ENCODE assay signal across 11 mouse cellular contexts in the genomic region with DNA sequence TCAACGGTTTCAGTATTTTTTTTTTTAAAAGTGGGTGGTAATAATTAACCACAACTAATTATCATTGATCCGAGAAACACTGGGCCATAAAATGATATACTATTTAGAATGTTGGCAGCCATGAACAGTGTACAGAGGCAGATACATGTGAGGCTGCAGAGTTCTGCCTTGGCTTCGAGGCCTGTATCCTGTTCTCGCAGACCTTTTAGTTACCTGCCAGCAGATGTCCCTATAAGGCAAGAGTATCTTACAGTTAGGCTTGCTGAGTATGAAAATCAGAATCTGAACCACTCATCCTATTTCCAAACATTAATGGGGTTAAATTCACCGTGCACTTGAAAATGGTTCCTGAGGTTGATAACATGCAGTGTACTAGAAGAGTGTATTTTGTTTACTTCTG. TPM values are rescaled to one million over a fixed set of nuclear protein-coding genes. Genes with fewer than 3 reads are reported as not detected.
DNase-seq lines count a peak whose midpoint lies in the region; ATAC-seq lines count a peak whose summit lies in the region.
"Had no signal": no experiment of that assay in that cellular context is flagged by ENCODE, and none has a peak within 500 bp of the region (broad histone marks: within the 10 kb centered on the region; RNA-seq: fewer than 3 reads in every experiment).

No protein-coding gene starts in this region.

- H3K36me3 ChIP-seq in forebrain, embryonic 12.5 days (replicated peaks), result no peaks in the 10 kb centered on the region
- H3K36me3 ChIP-seq in forebrain, embryonic 11.5 days (ENCODE audit: control insufficient read depth, insufficient read depth, low read length), result no peaks in the 10 kb centered on the region
- H3K36me3 ChIP-seq in intestine, embryonic 16.5 days (ENCODE audit: control insufficient read depth, insufficient read depth, low read length), result no peaks in the 10 kb centered on the region
- H3K36me3 ChIP-seq: lung, embryonic 15.5 days had no signal

- H3K4me3 ChIP-seq in forebrain, embryonic 12.5 days (replicated peaks), result no peak overlapping the region
- H3K4me3 ChIP-seq in forebrain, embryonic 11.5 days (ENCODE audit: low read depth, low read length), result no peak overlapping the region
- no peak overlapping the region for H3K4me3 ChIP-seq in intestine, embryonic 16.5 days (ENCODE audit: low read length)
- H3K4me3 ChIP-seq: lung, embryonic 15.5 days had no signal

- no peaks in the 10 kb centered on the region for H3K27me3 ChIP-seq in forebrain, embryonic 12.5 days
- no peaks in the 10 kb centered on the region for H3K27me3 ChIP-seq in forebrain, embryonic 11.5 days (ENCODE audit: control insufficient read depth, insufficient read depth, low read length)
- no peaks in the 10 kb centered on the region for H3K27me3 ChIP-seq in intestine, embryonic 16.5 days (replicated peaks; ENCODE audit: control insufficient read depth, insufficient read depth, low read length)
- H3K27me3 ChIP-seq: lung, embryonic 15.5 days had no signal

- 79% methylated on average over 5 of the region's 5 CpGs for WGBS in forebrain, embryonic 12.5 days
- 78% methylated on average over 5 of the region's 5 CpGs for WGBS in forebrain, embryonic 11.5 days
- WGBS in intestine, embryonic 16.5 days, result 61% methylated on average over 5 of the region's 5 CpGs

- no peaks in the 10 kb centered on the region for H3K9me3 ChIP-seq in forebrain, embryonic 12.5 days
- no peaks in the 10 kb centered on the region for H3K9me3 ChIP-seq in forebrain, embryonic 11.5 days (ENCODE audit: control insufficient read depth, low read length)
- no peaks in the 10 kb centered on the region for H3K9me3 ChIP-seq in intestine, embryonic 16.5 days (ENCODE audit: control insufficient read depth, low read length)
- H3K9me3 ChIP-seq: lung, embryonic 15.5 days had no signal

- H3K9ac ChIP-seq in forebrain, embryonic 12.5 days, result no peak overlapping the region
- no peak overlapping the region for H3K9ac ChIP-seq in forebrain, embryonic 11.5 days (ENCODE audit: low read length)
- no peak overlapping the region for H3K9ac ChIP-seq in intestine, embryonic 16.5 days (ENCODE audit: low read depth, low read length)
- H3K9ac ChIP-seq: lung, embryonic 15.5 days had no signal

- H3K4me2 ChIP-seq in forebrain, embryonic 12.5 days, result no peak overlapping the region
- H3K4me2 ChIP-seq in forebrain, embryonic 11.5 days (ENCODE audit: low read depth, low read length, severe bottlenecking), result no peak overlapping the region
- no peak overlapping the region for H3K4me2 ChIP-seq in intestine, embryonic 16.5 days (ENCODE audit: low read depth, low read length)
- H3K4me2 ChIP-seq: lung, embryonic 15.5 days had no signal

- ATAC-seq in forebrain, embryonic 12.5 days (ENCODE audit: low FRiP score), result 0 out of 2 replicates have a peak, but pooled peaks have one; percentile 51
- ATAC-seq in forebrain, embryonic 11.5 days (replicated peaks; ENCODE audit: low FRiP score), result no peak
- 0 out of 2 replicates have a peak, but pooled peaks have one; percentile 42 for ATAC-seq in intestine, embryonic 16.5 days
- ATAC-seq in activated CD4-positive, CD25-positive, alpha-beta regulatory T cell, adult 4 months, result no peak

- H3K27ac ChIP-seq in forebrain, embryonic 12.5 days, result no peak overlapping the region
- H3K27ac ChIP-seq in forebrain, embryonic 11.5 days (ENCODE audit: low read depth, low read length), result no peak overlapping the region
- no peak overlapping the region for H3K27ac ChIP-seq in intestine, embryonic 16.5 days (ENCODE audit: low read length)
- H3K27ac ChIP-seq: lung, embryonic 15.5 days had no signal

- DNase-seq in forebrain, embryonic 11.5 days (ENCODE audit: low spot score), result no peak
- DNase-seq in 3T3-L1 (ENCODE audit: low read depth, low spot score), result peak; percentile 39
- peak; percentile 50 to 61 for DNase-seq in cerebellum, postnatal 10 days
- DNase-seq in thymus, postnatal 25 days, result no peak
- DNase-seq in testis, postnatal 10 days (ENCODE audit: low spot score), result no peak
- DNase-seq: kidney, adult 8-10 months; thymus, adult 2 months had no signal

- H3K4me1 ChIP-seq in forebrain, embryonic 12.5 days, result no peaks in the 10 kb centered on the region
- no peaks in the 10 kb centered on the region for H3K4me1 ChIP-seq in forebrain, embryonic 11.5 days (replicated peaks; ENCODE audit: control insufficient read depth, insufficient read depth, low read length)
- H3K4me1 ChIP-seq in intestine, embryonic 16.5 days (ENCODE audit: control insufficient read depth, insufficient read depth, low read length), result no peaks in the 10 kb centered on the region
- H3K4me1 ChIP-seq: lung, embryonic 15.5 days had no signal

RNA-seq across cellular contexts. Expression of gene Tbc1d2b, which starts 45.7 kb away (rescaled TPM):
- polyA plus RNA-seq in forebrain, embryonic 12.5 days (2016; fragmentation: Nextera tagmentation; extraction: Ambion mirVana), result 9.6 and 10.6 TPM in 2 replicates
- 11.6 TPM in 2 replicates for polyA plus RNA-seq in forebrain, embryonic 11.5 days (2014; fragmentation: Nextera tagmentation; extraction: Ambion mirVana)
- 9.3 and 11.0 TPM in 2 replicates for polyA plus RNA-seq in intestine, embryonic 16.5 days (2015; fragmentation: Nextera tagmentation; extraction: Ambion mirVana)
- polyA plus RNA-seq in activated CD4-positive, CD25-positive, alpha-beta regulatory T cell, adult 4 months (2017; shearing (Covaris generic)), result 10 to 100 TPM; 10.2 to 11.4 TPM

Comparison
In these comparisons a context has a peak if more than half of its experiments do, and no peak if none do; other contexts are left out.
1. ATAC-seq: peak in forebrain, embryonic 12.5 days (single experiment) and intestine, embryonic 16.5 days (single experiment); none in forebrain, embryonic 11.5 days (single experiment) and activated CD4-positive, CD25-positive, alpha-beta regulatory T cell, adult 4 months (single experiment).
2. DNase-seq: peak in 3T3-L1 (single experiment) and cerebellum, postnatal 10 days (2 of 2); none in forebrain, embryonic 11.5 days (single experiment), thymus, postnatal 25 days (single experiment) and testis, postnatal 10 days (single experiment).